Mouse (Mus musculus): ENCODE measurements around the gene Ccdc121. TPM values are rescaled to one million over a fixed set of nuclear protein-coding genes. Genes with fewer than 3 reads are reported as not detected.

Ccdc121 gene
- polyA plus RNA-seq, 1 experiment from 2014 or later: 0.09 TPM

DNA sequence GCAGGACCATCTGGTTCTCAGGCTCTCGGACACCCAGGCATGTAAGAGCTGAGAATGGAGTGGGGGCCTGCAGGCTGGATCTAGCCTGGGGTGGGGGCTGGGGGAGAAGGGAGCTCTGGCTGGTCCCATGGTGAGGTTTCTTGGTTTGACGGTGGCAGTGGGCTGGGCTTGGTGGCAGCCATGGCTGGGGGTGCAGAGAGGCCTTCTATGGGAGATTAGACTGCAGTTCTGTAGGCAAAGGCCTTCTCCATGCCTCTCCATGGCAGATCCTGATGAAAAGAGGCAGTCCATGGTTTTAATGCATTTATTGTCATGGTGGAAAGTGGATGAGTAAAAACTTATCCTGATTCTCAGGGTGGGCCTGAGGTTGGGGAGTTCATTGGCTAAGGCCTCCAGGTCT lies 7.8 kb downstream of the Ccdc121 start:
- H3K27me3 ChIP-seq: no peaks in the 10 kb centered on the region
- no peaks in the 10 kb centered on the region for H3K9me3 ChIP-seq
- H3K4me3 ChIP-seq: no peak overlapping the region
- 89% methylated on average over 2 of the region's 2 CpGs for WGBS
- no peak for ATAC-seq (ENCODE audit: insufficient number of reproducible peaks, insufficient read depth, low FRiP score, low TSS enrichment)
- H3K4me1 ChIP-seq: no peaks in the 10 kb centered on the region
- H3K27ac ChIP-seq: no peak overlapping the region
- no peaks in the 10 kb centered on the region for H3K36me3 ChIP-seq
- H3K9ac ChIP-seq: no peak overlapping the region
- H3K4me2 ChIP-seq (replicated peaks): no peak overlapping the region

DNA sequence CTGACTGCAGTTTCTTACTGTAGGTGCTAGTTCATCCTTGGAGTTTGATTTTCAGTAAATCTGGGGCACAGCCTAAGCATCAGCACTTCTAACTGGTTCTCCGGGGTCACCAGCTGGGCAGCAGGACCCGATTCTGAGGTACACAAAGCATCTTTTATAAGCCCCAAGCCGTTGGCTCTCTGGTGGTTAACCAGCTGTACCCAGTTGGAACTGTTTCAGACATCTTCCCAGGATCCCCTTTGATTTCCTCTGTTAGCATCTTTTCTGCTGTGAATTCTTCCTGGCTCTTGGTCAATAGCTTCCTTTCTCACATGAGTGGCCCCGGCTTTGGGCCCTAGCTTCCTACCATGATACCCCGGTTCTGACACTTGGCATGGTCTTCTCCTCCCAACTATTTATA lies 26.6 kb downstream of the Ccdc121 start:
- no peaks in the 10 kb centered on the region for H3K9me3 ChIP-seq
- no peak overlapping the region for H3K4me2 ChIP-seq (replicated peaks)
- H3K9ac ChIP-seq: no peak overlapping the region
- H3K27ac ChIP-seq: no peak overlapping the region
- no peak for ATAC-seq (ENCODE audit: insufficient number of reproducible peaks, insufficient read depth, low FRiP score, low TSS enrichment)
- no peaks in the 10 kb centered on the region for H3K4me1 ChIP-seq
- 73% methylated on average over 5 of the region's 5 CpGs for WGBS
- no peak overlapping the region for H3K4me3 ChIP-seq
- H3K36me3 ChIP-seq: no peaks in the 10 kb centered on the region
- no peaks in the 10 kb centered on the region for H3K27me3 ChIP-seq

DNA sequence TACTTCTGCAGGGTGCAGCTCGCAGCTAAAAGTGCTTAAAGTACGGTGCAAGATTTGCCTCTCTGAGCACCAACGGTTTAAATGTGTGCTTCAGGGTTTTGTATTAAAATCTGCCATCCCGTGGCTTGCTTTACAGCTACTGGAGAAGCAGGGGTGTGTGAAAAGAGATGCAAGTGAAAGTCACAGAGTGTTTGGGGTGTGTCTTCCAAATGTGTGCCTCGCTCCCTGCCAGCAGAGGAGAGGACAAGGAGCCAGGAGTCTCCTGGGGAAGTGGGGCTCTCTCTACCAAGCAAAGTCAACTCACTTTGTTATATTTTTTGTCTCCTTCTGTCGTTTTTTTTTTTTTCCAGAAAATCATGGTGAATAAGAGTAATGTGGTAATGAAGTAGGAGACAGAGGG lies 34.7 kb downstream of the Ccdc121 start:
- Histone ChIP-seq H3K4me3 (no peak overlapping the region), H3K27me3 (no peaks in the 10 kb centered on the region), H3K36me3 (no peaks in the 10 kb centered on the region), H3K9me3 (peaks cover 3% of the 10 kb centered on the region; the same call in 1 of the 2 replicates), H3K27ac (no peak overlapping the region), H3K4me2 (replicated peaks) (no peak overlapping the region), H3K9ac (no peak overlapping the region), H3K4me1 (no peaks in the 10 kb centered on the region)
- 81% methylated on average over 6 of the region's 6 CpGs for WGBS
- ATAC-seq (ENCODE audit: insufficient number of reproducible peaks, insufficient read depth, low FRiP score, low TSS enrichment): no peak

DNA sequence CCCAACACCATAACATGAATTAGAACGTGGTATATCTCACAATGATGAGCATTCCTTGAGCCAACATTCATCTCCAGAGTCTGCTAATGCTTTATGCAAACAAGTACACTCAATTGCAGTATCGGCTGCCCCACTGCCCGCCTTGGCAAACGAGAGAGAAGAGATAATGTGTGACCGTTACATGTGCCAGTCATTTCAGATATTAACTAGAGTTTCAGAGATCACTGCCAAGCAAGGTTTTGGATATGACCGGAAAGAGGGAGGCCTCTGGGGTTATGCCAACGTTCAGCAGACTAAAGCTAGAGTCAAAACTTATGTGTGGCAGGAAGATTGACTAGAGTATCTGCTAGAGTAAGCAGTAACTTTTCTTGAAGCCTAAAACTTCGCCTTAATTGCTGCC lies 35.1 kb downstream of the Ccdc121 start:
- ATAC-seq (ENCODE audit: insufficient number of reproducible peaks, insufficient read depth, low FRiP score, low TSS enrichment): no peak

DNA sequence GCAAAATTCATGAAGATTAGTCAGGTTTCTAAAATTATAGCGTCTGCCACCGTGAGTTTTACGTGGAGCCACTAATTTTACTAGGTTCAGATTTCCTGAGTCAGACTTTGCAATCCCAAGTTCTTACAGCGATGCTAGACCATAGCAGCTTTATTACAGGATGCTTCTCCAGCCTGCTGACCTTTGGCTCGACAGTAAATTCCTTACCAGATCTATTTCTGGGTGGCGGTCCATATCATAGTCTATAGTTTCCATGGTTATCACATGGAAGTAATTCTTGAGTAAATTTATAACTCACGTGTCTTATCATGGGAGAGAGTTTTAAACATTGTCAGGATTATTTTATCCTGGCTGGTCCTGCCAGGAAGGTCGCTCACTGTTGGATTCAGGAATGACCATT lies 41.8 kb downstream of the Ccdc121 start:
- Histone ChIP-seq H3K27me3 (no peaks in the 10 kb centered on the region), H3K27ac (no peak overlapping the region), H3K9ac (no peak overlapping the region), H3K9me3 (peaks cover 8% of the 10 kb centered on the region), H3K36me3 (no peaks in the 10 kb centered on the region), H3K4me2 (replicated peaks) (no peak overlapping the region), H3K4me3 (no peak overlapping the region), H3K4me1 (0 out of 2 replicates have a peak, but pooled peaks cover 3% of the 10 kb centered on the region)
- ATAC-seq (ENCODE audit: insufficient number of reproducible peaks, insufficient read depth, low FRiP score, low TSS enrichment): no peak
- WGBS: 69% methylated on average over 8 of the region's 8 CpGs

More for the DNA sequence above, 35.1 kb downstream of the Ccdc121 start:
- WGBS: 81% methylated on average over 8 of the region's 8 CpGs
- Histone ChIP-seq H3K36me3 (no peaks in the 10 kb centered on the region), H3K4me3 (no peak overlapping the region), H3K4me1 (no peaks in the 10 kb centered on the region), H3K27ac (no peak overlapping the region), H3K9ac (no peak overlapping the region), H3K27me3 (no peaks in the 10 kb centered on the region), H3K4me2 (replicated peaks) (no peak overlapping the region), H3K9me3 (peaks cover 7% of the 10 kb centered on the region)

DNA sequence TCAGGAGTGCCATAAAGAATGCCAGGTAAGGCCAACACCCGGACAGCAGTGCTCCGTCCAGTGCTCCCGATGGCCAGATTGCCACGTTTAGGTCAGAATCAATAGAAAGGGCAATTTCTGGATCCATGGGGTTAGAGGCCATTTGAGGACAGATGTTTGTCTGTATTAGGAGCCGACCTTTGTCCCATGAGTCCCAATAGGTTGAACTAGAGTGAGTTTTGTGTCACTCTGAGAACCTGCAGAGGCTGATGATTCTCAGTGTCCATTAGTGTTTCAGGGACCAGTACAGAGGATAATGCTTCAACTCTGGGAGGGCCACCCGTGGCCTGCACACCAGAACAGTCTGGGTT lies 44.0 kb downstream of the Ccdc121 start:
- H3K27me3 ChIP-seq: no peaks in the 10 kb centered on the region
- no peak for ATAC-seq (ENCODE audit: insufficient number of reproducible peaks, insufficient read depth, low FRiP score, low TSS enrichment)
- H3K9me3 ChIP-seq: peaks cover 8% of the 10 kb centered on the region
- no peaks in the 10 kb centered on the region for H3K36me3 ChIP-seq
- H3K9ac ChIP-seq: no peak overlapping the region
- H3K27ac ChIP-seq: no peak overlapping the region
- 88% methylated on average over 6 of the region's 6 CpGs for WGBS
- H3K4me1 ChIP-seq: 0 out of 2 replicates have a peak, but pooled peaks cover 3% of the 10 kb centered on the region
- H3K4me2 ChIP-seq (replicated peaks): no peak overlapping the region
- H3K4me3 ChIP-seq: no peak overlapping the region

DNA sequence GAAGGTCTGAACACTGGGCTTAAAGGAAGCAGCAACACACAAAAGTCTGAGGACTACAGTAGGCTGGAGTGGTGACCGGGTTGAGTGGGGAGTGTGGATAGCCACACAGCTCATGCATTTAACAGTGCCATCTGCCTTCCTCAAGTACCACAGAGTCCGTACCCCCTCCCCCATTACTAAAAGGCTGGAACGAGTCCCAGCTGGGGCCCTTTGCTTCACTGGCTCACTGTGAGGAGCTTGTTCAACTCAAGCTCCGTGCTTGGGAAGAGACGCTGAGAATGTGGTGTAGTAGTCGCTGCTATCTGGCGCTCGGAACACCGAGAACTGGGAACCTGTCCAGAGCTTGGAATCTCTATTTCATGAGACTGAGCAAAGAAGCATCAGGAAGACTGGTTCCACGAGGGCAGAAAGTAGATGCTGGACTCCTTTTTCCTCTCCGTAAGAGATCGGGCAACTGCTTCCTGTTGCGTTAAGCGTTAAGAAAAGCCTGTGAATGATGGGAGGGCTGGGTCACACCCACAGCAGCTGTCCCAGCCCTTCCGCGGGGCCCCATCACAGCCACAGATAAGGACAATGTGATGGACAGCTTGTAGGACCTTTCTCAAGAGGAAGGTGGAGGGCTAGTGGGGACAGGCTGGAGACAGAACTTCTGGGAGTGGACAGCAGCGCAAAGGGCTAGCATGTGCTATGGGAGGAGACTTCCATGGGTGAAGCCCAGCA lies 44.5 kb downstream of the Ccdc121 start:
- no peak overlapping the region for H3K9ac ChIP-seq
- WGBS: 80% methylated on average over 17 of the region's 17 CpGs

DNA sequence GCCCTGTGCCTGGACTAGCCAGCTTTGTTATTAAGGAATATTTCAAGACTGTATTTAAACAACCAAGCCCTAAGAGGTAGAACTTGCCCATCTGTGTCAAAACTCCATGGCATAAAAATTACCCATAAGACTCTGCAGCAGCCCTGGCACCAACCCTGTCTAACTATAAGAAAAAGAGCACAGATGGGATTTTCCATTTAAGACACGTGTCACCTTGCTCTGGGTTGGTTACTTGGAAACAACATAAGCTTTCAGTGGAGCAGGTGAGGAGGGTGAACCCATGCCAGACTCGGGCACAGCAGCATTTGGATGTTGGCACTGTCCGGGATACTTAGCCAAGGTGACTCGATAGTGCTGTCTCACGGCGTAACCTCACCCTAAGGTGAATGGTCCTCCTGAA lies 45.2 kb downstream of the Ccdc121 start:
- H3K36me3 ChIP-seq: no peaks in the 10 kb centered on the region
- WGBS: 89% methylated on average over 6 of the region's 6 CpGs
- no peak overlapping the region for H3K4me2 ChIP-seq (replicated peaks)
- H3K4me1 ChIP-seq: 0 out of 2 replicates have a peak, but pooled peaks cover 3% of the 10 kb centered on the region
- H3K27me3 ChIP-seq: no peaks in the 10 kb centered on the region
- no peak for ATAC-seq (ENCODE audit: insufficient number of reproducible peaks, insufficient read depth, low FRiP score, low TSS enrichment)
- no peak overlapping the region for H3K4me3 ChIP-seq
- no peak overlapping the region for H3K27ac ChIP-seq
- H3K9ac ChIP-seq: no peak overlapping the region
- no peaks in the 10 kb centered on the region for H3K9me3 ChIP-seq

More for the DNA sequence above, 44.5 kb downstream of the Ccdc121 start:
- Histone ChIP-seq H3K4me3 (no peak overlapping the region), H3K4me2 (replicated peaks) (no peak overlapping the region), H3K4me1 (0 out of 2 replicates have a peak, but pooled peaks cover 3% of the 10 kb centered on the region), H3K27me3 (no peaks in the 10 kb centered on the region), H3K9me3 (peaks cover 7% of the 10 kb centered on the region), H3K36me3 (no peaks in the 10 kb centered on the region), H3K27ac (no peak overlapping the region)
- ATAC-seq (ENCODE audit: insufficient number of reproducible peaks, insufficient read depth, low FRiP score, low TSS enrichment): no peak

DNA sequence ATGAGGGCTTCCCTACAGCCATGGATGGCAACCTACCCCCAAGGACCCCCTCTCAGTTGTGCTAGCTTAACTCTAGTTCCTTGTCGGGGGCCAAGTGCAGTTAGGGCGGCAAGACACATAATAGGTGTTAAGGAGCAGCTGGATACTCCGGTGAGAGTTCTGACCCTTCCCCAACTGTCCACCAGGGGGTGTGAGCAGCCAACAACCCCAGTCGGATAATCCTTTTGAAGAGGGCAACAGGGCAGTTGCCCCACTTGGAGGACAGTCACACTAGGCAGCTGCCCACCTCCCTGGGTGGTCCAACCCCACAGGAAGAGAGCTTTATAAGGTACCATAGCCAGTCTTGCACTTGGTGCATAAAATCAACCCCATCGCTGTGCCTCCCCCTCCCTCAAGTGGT lies 46.2 kb downstream of the Ccdc121 start:
- Histone ChIP-seq H3K9me3 (no peaks in the 10 kb centered on the region), H3K9ac (no peak overlapping the region), H3K27ac (no peak overlapping the region), H3K4me1 (0 out of 2 replicates have a peak, but pooled peaks cover 3% of the 10 kb centered on the region), H3K27me3 (no peaks in the 10 kb centered on the region), H3K36me3 (no peaks in the 10 kb centered on the region), H3K4me3 (no peak overlapping the region), H3K4me2 (replicated peaks) (no peak overlapping the region)
- 50% methylated on average over 5 of the region's 5 CpGs for WGBS
- ATAC-seq (ENCODE audit: insufficient number of reproducible peaks, insufficient read depth, low FRiP score, low TSS enrichment): no peak

DNA sequence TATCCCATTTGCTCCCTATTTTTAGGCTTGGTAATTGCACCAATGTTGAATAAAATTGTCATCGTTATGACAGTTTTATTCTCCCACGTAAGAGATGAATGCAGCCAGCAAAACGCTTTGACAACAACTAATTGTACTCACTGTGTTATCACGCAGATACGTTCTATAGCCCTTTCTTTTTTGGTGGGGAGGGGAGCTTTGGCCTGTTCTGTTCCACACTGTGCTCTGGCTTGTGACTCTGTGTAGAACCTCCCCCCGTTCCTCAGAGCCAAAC lies 48.4 kb downstream of the Ccdc121 start:
- no peak for ATAC-seq (ENCODE audit: insufficient number of reproducible peaks, insufficient read depth, low FRiP score, low TSS enrichment)
- Histone ChIP-seq H3K36me3 (no peaks in the 10 kb centered on the region), H3K27me3 (no peaks in the 10 kb centered on the region), H3K4me3 (no peak overlapping the region), H3K4me2 (replicated peaks) (no peak overlapping the region), H3K4me1 (0 out of 2 replicates have a peak, but pooled peaks cover 3% of the 10 kb centered on the region), H3K9me3 (no peaks in the 10 kb centered on the region), H3K9ac (no peak overlapping the region), H3K27ac (no peak overlapping the region)
- 79% methylated on average over 6 of the region's 6 CpGs for WGBS

DNA sequence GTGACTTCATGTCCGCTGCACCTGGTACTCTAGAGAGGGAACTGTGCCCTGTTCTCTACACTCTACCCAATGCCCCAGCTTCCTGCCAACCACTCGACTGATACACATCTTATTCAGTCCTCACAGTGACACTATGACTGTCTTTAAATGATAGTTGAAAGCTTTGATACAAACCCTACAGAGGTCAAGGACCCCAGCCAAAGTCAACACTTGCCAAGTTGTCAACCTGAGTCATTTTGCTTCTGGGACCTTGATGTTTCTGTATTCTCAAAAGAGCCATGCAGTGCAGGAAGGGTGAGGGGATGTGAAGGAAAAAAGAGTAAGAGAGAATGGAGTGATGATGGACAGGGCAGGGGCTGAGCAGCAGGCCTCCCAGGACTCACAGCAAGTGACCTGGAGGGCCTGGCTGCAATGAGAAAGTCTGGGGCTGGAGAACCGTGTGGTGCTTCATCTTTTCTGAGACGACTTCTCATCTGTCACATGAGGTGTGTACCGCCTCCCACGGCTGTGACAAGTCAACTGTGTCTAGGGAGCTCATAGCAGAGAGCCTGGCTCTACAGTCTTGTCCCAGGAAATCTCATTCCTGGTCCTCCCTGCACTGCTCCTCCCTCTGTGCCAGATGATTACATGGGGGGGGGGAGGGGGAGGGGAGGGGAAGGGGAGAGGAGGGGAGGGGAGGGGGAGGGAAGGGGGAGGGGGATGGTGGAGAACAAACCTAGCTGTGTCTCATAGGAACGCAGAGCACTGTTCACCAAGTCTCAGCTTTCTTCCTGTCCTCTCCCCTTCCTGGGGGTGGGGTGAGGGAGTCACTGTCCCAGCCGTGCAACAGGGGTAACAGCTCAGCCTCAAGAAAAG lies 49.0 kb downstream of the Ccdc121 start:
- Histone ChIP-seq H3K4me2 (replicated peaks) (no peak overlapping the region), H3K27ac (no peak overlapping the region), H3K9ac (no peak overlapping the region), H3K4me1 (0 out of 2 replicates have a peak, but pooled peaks cover 3% of the 10 kb centered on the region), H3K9me3 (no peaks in the 10 kb centered on the region), H3K4me3 (no peak overlapping the region), H3K27me3 (no peaks in the 10 kb centered on the region), H3K36me3 (no peaks in the 10 kb centered on the region)
- ATAC-seq (ENCODE audit: insufficient number of reproducible peaks, insufficient read depth, low FRiP score, low TSS enrichment): no peak
- 45% methylated on average over 8 of the region's 8 CpGs for WGBS

DNA sequence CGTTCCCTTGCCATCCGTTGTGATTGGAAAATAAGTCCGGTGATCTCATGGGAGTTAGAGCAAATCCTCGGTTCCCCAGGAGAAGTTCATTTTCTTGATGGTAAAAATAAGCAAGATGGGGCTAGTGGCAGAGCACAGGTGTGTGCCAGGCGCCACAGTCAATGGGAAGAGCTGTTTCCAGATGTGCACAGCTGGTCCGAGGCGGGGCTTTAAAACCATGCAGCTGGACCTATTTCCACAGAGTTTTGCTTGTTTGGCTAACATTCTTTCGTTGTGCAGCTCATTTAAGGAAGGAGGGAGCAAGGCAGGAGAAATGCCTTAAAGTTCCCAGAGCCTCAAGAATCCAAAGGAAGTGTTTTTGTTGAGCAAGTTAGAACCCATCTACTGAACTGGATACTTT lies 49.8 kb downstream of the Ccdc121 start:
- no peak for ATAC-seq (ENCODE audit: insufficient number of reproducible peaks, insufficient read depth, low FRiP score, low TSS enrichment)
- Histone ChIP-seq H3K9ac (no peak overlapping the region), H3K4me2 (replicated peaks) (no peak overlapping the region), H3K27me3 (no peaks in the 10 kb centered on the region), H3K4me1 (0 out of 2 replicates have a peak, but pooled peaks cover under 1% of the 10 kb centered on the region), H3K9me3 (no peaks in the 10 kb centered on the region), H3K36me3 (no peaks in the 10 kb centered on the region), H3K27ac (no peak overlapping the region), H3K4me3 (no peak overlapping the region)
- 61% methylated on average over 8 of the region's 8 CpGs for WGBS
